Mouse (Mus musculus) spleen, adult 18-20 months (tissue): Measurements from ENCODE around the gene Prmt9.

Experiments
- DNase-seq, 2 experiments: peaks; one replicate each; pipeline ENCODE4 v3.0.0; 2022; ENCODE audit warnings: mixed read lengths in 2 of 2

Gene Prmt9

DNA sequence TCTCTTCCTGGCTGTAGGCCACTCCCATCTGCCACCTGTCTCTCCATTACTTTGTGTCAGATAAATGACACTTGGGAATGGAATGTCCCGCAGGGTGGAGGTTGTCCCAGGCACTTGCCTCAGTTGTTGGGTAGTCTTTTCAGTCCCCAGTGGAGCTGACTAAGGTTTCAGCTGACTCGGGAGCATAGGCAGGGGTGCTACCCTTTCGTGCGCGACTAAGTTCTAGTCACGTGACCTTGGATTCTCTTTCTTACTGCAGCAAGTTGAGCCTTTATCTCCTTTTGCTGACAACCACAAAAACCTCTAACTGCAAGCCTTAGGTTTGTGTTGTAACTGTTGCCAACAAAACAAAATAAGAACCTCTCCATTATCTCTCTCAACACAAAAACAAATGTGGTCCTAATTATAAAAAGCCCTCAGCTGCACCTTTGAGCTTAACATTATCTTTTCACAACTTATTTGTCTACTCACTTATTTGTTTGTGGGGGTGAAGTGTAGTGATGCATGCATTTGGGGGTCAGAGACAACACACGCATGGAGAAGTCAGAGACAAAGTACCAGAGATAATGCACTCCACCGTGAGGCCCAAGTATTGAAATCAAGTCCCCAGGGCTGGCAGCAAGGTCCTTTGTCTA is 14.7 kb upstream of the Prmt9 start:
- DNase-seq = no peak

DNA sequence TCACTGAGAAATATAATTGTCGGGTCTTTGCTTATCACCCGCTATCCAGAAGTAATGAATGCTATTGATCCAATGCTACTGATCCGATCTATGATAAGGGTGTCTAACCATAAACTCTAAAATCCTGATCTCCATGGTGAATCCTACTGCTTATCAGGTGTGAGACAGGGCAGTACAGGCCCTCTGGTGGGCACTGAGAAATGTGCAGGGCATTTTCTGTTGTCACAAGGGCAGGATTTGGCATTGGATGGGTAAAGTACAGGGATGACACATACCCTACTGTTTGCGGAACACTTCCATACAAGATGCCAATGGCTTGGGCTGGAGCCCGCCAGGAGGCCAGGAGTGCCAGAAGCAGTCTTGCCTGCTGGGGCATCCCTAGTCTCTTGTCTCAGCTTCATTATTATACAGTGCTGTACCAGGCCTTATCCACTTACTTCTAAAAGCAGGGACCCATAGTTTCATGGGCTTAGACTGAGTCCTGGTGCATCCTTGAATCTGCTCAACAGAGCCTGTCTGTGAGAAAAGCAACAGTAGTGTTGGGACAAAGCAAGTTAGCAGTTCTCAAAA is 14.1 kb upstream of the Prmt9 start:
- DNase-seq = peak in 1 of 2 experiments; percentile 41

GRCm38 (mm10) chr8:77536821-77537220 is 12.4 kb upstream of the Prmt9 start:
- no peak for DNase-seq

- DNase-seq = no peak
Observed at GRCm38 (mm10) chr8:77538256-77538655, 10.9 kb upstream of the Prmt9 start.

- no peak for DNase-seq
Observed at GRCm38 (mm10) chr8:77543152-77543777, 5.9 kb upstream of the Prmt9 start.

DNA sequence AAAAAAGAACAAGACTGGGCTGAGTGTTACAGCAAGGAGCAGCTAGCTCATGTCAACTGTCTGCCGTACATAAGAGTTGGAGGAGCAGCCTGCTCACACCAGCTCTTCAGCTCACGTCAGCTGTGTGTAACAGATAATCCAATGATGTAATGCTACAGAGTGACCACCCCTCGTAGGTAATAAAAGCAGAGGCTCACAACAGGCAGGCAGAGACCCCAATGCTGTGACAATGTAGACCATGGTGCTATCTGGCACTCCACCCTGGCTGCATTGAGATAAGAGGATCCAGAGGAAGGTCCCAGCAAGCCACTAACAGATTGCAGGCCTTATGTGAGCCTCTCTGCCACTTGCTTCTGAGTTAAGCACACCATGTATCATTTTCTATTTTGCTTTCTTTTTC is 4.8 kb upstream of the Prmt9 start:
- no peak for DNase-seq

DNA sequence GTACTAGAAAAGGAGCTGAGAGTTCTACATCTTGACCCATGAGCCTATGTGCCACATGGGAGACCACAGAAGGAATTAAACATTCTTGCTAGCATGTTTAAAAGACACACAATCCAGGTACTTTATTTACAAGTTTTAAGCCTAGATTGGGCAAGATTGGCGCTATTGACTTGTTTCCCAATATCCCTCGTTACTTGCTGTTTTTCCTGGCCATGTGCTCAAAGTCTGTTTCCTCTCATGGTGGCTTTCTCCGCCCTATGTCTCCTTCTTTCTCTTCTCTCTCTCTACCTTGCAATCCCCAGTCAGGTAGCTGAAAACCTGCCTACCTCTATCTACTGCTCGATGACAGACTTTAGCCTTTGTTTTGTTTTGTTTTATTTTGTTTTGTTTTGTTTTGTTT is 3.6 kb upstream of the Prmt9 start:
- no peak for DNase-seq

- peak in 1 of 2 experiments; percentile 12 for DNase-seq
Observed at GRCm38 (mm10) chr8:77549881-77550580, 834 bp downstream of the Prmt9 start.

- DNase-seq = no peak
Observed at GRCm38 (mm10) chr8:77552491-77552890, 3.3 kb downstream of the Prmt9 start.

DNA sequence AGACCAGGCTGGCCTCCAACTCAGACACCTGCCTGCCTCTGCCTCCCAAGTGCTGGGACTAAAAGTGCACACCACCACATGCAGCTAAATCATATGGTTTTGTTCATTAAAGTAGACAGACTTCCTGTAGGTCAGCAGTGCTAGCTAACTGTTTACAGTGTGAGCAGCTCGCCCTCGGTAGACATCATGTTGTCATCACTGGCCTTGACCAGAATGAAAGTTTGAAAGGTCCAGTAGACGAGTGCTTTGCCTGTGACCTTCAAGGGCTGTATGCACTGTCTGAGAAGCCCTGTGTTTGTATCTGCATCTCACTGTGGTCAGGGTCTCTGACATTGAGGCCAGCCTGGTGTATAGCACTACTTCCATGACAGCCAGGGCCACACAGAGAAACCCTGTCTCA is 12.2 kb downstream of the Prmt9 start:
- no peak for DNase-seq

DNA sequence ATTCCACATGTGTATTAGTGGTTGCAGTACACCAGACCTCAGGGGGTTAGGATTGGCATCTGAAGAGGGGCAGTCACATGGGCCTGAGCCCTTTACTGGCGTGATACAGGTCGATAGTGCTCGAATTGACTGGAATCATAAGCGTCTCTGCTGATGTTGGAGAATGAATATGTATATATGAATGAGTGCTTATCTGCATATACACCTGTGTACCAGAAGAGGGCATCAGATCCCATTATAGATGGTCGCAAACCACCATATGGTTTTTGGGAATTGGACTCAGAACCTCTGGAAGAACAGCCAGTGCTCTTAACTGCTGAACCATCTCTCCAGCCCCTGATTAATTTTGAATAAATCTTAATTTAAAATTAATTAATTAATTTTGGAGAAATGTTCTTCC is 25.0 kb downstream of the Prmt9 start:
- DNase-seq = no peak

- no peak for DNase-seq
Observed at GRCm38 (mm10) chr8:77577674-77578073, 28.5 kb downstream of the Prmt9 start.

DNA sequence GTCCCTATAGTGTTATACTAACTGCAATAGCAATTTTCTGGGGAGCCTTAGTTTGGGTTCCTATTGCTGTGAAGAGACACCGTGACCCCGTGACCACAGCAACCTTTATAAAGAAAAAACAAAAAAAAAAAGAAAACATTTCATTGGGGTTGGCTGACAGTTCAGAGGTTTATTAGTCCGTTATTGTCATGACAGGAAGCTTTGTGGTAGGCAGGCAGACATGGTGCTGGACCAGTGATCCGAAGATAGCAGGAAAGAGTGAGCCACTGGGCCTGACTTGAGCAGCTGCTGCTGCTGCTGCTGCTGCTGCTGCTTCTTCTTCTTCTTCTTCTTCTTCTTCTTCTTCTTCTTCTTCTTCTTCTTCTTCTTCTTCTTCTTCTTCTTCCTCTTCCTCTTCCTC is 35.0 kb downstream of the Prmt9 start:
- no peak for DNase-seq

DNA sequence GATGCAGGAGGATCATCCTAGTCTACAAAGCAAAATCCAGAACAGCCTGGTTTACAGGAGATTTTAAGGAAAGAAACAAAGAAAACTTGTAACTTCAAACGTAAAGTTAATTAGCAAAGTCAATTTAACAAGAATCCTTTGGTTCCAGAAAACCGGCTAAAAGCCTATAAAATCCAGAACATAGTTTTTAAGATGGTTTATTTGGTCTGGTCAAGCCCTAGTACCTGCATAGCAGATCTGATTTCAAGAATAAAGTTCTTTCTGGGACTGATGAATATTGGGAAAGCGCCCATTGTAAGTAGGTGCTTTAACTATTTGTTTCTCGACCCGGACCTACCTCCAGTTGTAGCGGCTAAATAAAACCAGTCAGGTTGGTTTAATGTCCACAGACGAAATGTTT is 60.4 kb downstream of the Prmt9 start:
- DNase-seq = no peak

DNA sequence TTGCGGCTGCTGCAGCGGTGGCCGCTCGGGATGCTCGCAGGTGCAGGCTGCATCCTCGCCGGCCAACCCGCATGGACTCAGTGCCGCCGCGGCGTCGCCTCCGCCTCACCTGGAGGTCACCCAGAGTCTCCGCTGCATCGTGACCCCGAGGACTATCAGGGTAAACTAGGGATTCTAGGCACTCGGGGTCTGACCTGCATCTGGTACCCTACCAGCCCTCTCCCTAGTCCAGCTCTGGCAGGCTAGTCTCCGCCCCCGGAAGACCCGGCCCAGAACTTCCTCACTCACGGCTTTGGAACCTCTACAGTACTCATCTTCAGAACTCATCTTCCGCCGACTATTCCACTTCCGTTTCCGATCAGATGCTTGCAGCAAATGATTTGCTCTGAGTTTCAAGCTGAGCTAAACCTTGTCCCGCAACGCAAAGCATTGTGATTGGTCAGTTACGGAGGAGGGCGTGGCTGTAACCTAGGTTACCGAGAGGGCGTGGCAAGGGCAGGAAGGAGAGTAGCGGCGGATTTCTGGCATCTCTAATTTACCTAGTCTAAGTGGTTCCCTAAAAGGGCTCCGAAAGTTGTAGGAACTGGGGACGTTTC is 61.3 kb downstream of the Prmt9 start, which contains the start of gene Tmem184c:
Tmem184c (minus strand) TSS at position 325 of the 596 bp plus-strand sequence.
- DNase-seq = peak; percentile 99 to 100

DNA sequence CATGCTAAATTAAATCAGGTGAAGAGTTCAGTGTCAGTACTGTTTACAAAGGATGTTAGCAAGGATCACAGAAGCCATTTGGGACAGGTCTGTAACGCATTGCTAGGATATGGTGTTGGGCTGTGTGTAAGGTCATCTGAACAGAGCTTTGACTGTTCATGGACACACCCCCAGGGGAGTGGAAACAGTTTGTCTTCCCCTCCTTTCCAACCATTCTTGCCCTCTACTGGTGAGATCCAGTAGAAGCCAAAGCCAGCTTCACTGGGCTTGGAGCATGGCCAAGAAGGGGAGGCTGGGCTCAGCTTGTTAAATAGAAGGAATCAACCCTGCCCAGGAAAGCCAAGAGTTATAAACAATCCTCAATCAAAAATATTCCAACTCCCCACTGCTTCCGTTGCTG is 68.7 kb downstream of the Prmt9 start:
- DNase-seq = no peak

DNA sequence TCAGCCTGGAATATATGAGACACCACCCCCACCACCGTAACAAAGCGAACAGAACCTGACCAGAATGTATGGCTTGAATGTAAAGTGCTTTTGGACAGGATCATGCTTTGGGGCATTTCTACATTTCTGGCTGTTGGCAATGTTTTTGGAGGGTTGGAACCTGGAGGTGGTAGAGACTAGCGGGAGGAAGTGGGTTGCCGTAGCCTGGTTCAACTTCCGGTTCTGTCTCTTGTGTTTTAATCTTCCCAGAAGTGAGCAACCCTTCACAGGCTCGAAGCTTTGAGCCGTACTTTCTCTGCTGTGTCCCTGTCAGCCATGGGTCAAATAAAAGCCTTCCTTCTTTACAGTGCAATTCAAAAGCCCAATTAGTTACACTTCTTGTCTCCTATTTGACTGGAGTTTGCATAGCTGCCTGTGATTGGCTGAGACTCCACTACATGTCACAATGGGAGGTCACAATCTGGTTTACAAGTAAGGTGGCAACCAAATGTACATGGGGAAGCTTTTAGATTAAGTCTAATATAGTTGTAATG is 74.5 kb downstream of the Prmt9 start:
- no peak for DNase-seq

- DNase-seq = peak; percentile 19 to 68
Observed at GRCm38 (mm10) chr8:77629858-77630537, 80.8 kb downstream of the Prmt9 start.

- no peak for DNase-seq
Observed at GRCm38 (mm10) chr8:77630691-77631090, 81.5 kb downstream of the Prmt9 start.
